Mouse (Mus musculus): ENCODE measurements around the gene Dlgap1.

- no peak for TF ChIP-seq CTCF (IDR thresholded peaks at IDR 0.05; ENCODE audit: low read depth)
- TF ChIP-seq EP300 (IDR thresholded peaks at IDR 0.05; ENCODE audit: low read depth) = no peak
Observed at GRCm38 (mm10) chr17:70301941-70302478, 333.1 kb downstream of the Dlgap1 start.
